Mouse (Mus musculus): Measurements from ENCODE around the gene Peak1. TPM values are rescaled to one million over a fixed set of nuclear protein-coding genes. Genes with fewer than 3 reads are reported as not detected.

Peak1 gene
- polyA plus RNA-seq, 1 experiment from 2014 or later: 10.0 TPM

- WGBS: 64% methylated on average over 3 of the region's 3 CpGs
- Histone ChIP-seq H3K4me1 (peaks cover 9% of the 10 kb centered on the region), H3K36me3 (no peaks in the 10 kb centered on the region), H3K4me3 (no peak overlapping the region), H3K27me3 (ENCODE audit: insufficient read depth, poor library complexity, severe bottlenecking) (peaks cover 6% of the 10 kb centered on the region; the same call in 1 of the 2 replicates), H3K9me3 (no peaks in the 10 kb centered on the region), H3K27ac (no peak overlapping the region)
- no peak for DNase-seq (ENCODE audit: low spot score)
Observed at GRCm38 (mm10) chr9:56195193-56195592, 222.7 kb downstream of the Peak1 start.

- Histone ChIP-seq H3K36me3 (no peaks in the 10 kb centered on the region), H3K9me3 (no peaks in the 10 kb centered on the region), H3K4me1 (peaks cover 13% of the 10 kb centered on the region), H3K27ac (no peak overlapping the region), H3K4me3 (no peak overlapping the region), H3K27me3 (ENCODE audit: insufficient read depth, poor library complexity, severe bottlenecking) (peaks cover 6% of the 10 kb centered on the region; the same call in 1 of the 2 replicates)
- WGBS: 59% methylated on average over 11 of the region's 11 CpGs
- DNase-seq (ENCODE audit: low spot score): no peak
Observed at GRCm38 (mm10) chr9:56191498-56192455, 226.1 kb downstream of the Peak1 start.

- H3K27me3 ChIP-seq (ENCODE audit: insufficient read depth, poor library complexity, severe bottlenecking): no peaks in the 10 kb centered on the region
- no peaks in the 10 kb centered on the region for H3K9me3 ChIP-seq
- no peaks in the 10 kb centered on the region for H3K36me3 ChIP-seq
- DNase-seq (ENCODE audit: low spot score): no peak
- 21% methylated on average over 8 of the region's 8 CpGs for WGBS
- H3K4me3 ChIP-seq: peak overlapping the region; percentile 29; the same call in 1 of the 2 replicates
- peaks cover 8% of the 10 kb centered on the region for H3K4me1 ChIP-seq
- 0 out of 2 replicates have a peak overlapping the region, but pooled peaks have one; percentile 3 for H3K27ac ChIP-seq
Observed at GRCm38 (mm10) chr9:56180118-56180781, 237.6 kb downstream of the Peak1 start.

GRCm38 (mm10) chr9:56179416-56180117 is 238.3 kb downstream of the Peak1 start:
- Histone ChIP-seq H3K36me3 (no peaks in the 10 kb centered on the region), H3K27me3 (ENCODE audit: insufficient read depth, poor library complexity, severe bottlenecking) (no peaks in the 10 kb centered on the region), H3K9me3 (no peaks in the 10 kb centered on the region), H3K4me3 (0 out of 2 replicates have a peak overlapping the region, but pooled peaks have one; percentile 29), H3K27ac (no peak overlapping the region), H3K4me1 (peaks cover 8% of the 10 kb centered on the region)
- DNase-seq (ENCODE audit: low spot score): no peak
- WGBS: 75% methylated on average over 6 of the region's 6 CpGs

- Histone ChIP-seq H3K36me3 (no peaks in the 10 kb centered on the region), H3K9me3 (no peaks in the 10 kb centered on the region), H3K4me3 (no peak overlapping the region), H3K27me3 (ENCODE audit: insufficient read depth, poor library complexity, severe bottlenecking) (no peaks in the 10 kb centered on the region), H3K27ac (no peak overlapping the region), H3K4me1 (peaks cover 5% of the 10 kb centered on the region; the same call in 1 of the 2 replicates)
- WGBS: 78% methylated on average over 4 of the region's 4 CpGs
- no peak for DNase-seq (ENCODE audit: low spot score)
Observed at GRCm38 (mm10) chr9:56177354-56177753, 240.5 kb downstream of the Peak1 start.

- H3K9me3 ChIP-seq: no peaks in the 10 kb centered on the region
- no peak overlapping the region for H3K27ac ChIP-seq
- no peaks in the 10 kb centered on the region for H3K27me3 ChIP-seq (ENCODE audit: insufficient read depth, poor library complexity, severe bottlenecking)
- no peak overlapping the region for H3K4me3 ChIP-seq
- DNase-seq (ENCODE audit: low spot score): no peak
- H3K4me1 ChIP-seq: peaks cover 4% of the 10 kb centered on the region; the same call in 1 of the 2 replicates
- WGBS: 84% methylated on average over 3 of the region's 3 CpGs
- no peaks in the 10 kb centered on the region for H3K36me3 ChIP-seq
Observed at GRCm38 (mm10) chr9:56175316-56175715, 242.6 kb downstream of the Peak1 start.

GRCm38 (mm10) chr9:56167690-56168089 is 250.2 kb downstream of the Peak1 start:
- no peaks in the 10 kb centered on the region for H3K36me3 ChIP-seq
- no peaks in the 10 kb centered on the region for H3K4me1 ChIP-seq
- H3K9me3 ChIP-seq: no peaks in the 10 kb centered on the region
- no peaks in the 10 kb centered on the region; the same call in 1 of the 2 replicates for H3K27me3 ChIP-seq (ENCODE audit: insufficient read depth, poor library complexity, severe bottlenecking)
- 77% methylated on average over 6 of the region's 6 CpGs for WGBS
- no peak overlapping the region for H3K27ac ChIP-seq
- DNase-seq (ENCODE audit: low spot score): no peak
- H3K4me3 ChIP-seq: no peak overlapping the region

- Histone ChIP-seq H3K27ac (no peak overlapping the region), H3K9me3 (no peaks in the 10 kb centered on the region), H3K27me3 (ENCODE audit: insufficient read depth, poor library complexity, severe bottlenecking) (no peaks in the 10 kb centered on the region; the same call in 1 of the 2 replicates), H3K36me3 (no peaks in the 10 kb centered on the region), H3K4me1 (peaks cover 9% of the 10 kb centered on the region), H3K4me3 (no peak overlapping the region)
- WGBS: 54% methylated on average over 5 of the region's 5 CpGs
- DNase-seq (ENCODE audit: low spot score): no peak
Observed at GRCm38 (mm10) chr9:56166161-56166560, 251.7 kb downstream of the Peak1 start.

- DNase-seq (ENCODE audit: low spot score): no peak
- Histone ChIP-seq H3K4me3 (no peak within 1 kb of the TSS), H3K9me3 (no peaks in the 10 kb centered on the region), H3K27ac (no peak within 1 kb of the TSS), H3K27me3 (ENCODE audit: insufficient read depth, poor library complexity, severe bottlenecking) (no peaks in the 10 kb centered on the region; the same call in 1 of the 2 replicates), H3K4me1 (peaks cover 15% of the 10 kb centered on the region), H3K36me3 (no peaks in the 10 kb centered on the region)
- 90% methylated on average over 6 of the region's 6 CpGs for WGBS
Observed at GRCm38 (mm10) chr9:56165377-56165776, 252.5 kb downstream of the Peak1 start, which contains the start of gene Tspan3. TSS of gene Tspan3 (minus strand) at chr9:56165477.

- H3K9me3 ChIP-seq: no peaks in the 10 kb centered on the region
- H3K4me3 ChIP-seq: peak overlapping the region; percentile 92
- WGBS: under 1% methylated on average over 82 of the region's 82 CpGs
- H3K36me3 ChIP-seq: no peaks in the 10 kb centered on the region
- H3K27ac ChIP-seq: peak overlapping the region; percentile 98
- H3K27me3 ChIP-seq (ENCODE audit: insufficient read depth, poor library complexity, severe bottlenecking): no peaks in the 10 kb centered on the region; the same call in 1 of the 2 replicates
- peaks cover 33% of the 10 kb centered on the region for H3K4me1 ChIP-seq
- peak; percentile 94 for DNase-seq (ENCODE audit: low spot score)
Observed at GRCm38 (mm10) chr9:56160341-56161141, 257.3 kb downstream of the Peak1 start.

GRCm38 (mm10) chr9:56159456-56159855 is 258.4 kb downstream of the Peak1 start:
- Histone ChIP-seq H3K4me3 (peak overlapping the region; percentile 92), H3K27ac (peak overlapping the region; percentile 98; the same call in 1 of the 2 replicates), H3K9me3 (no peaks in the 10 kb centered on the region), H3K36me3 (no peaks in the 10 kb centered on the region), H3K27me3 (ENCODE audit: insufficient read depth, poor library complexity, severe bottlenecking) (no peaks in the 10 kb centered on the region; the same call in 1 of the 2 replicates), H3K4me1 (peaks cover 33% of the 10 kb centered on the region)
- WGBS: 6% methylated on average over 2 of the region's 2 CpGs
- DNase-seq (ENCODE audit: low spot score): no peak

GRCm38 (mm10) chr9:56158077-56158476 is 259.8 kb downstream of the Peak1 start:
- no peak overlapping the region for H3K4me3 ChIP-seq
- no peak for DNase-seq (ENCODE audit: low spot score)
- WGBS: 58% methylated on average over 2 of the region's 2 CpGs
- H3K36me3 ChIP-seq: no peaks in the 10 kb centered on the region
- peaks cover 38% of the 10 kb centered on the region for H3K4me1 ChIP-seq
- no peaks in the 10 kb centered on the region; the same call in 1 of the 2 replicates for H3K27me3 ChIP-seq (ENCODE audit: insufficient read depth, poor library complexity, severe bottlenecking)
- no peaks in the 10 kb centered on the region for H3K9me3 ChIP-seq
- H3K27ac ChIP-seq: no peak overlapping the region

All from heart, embryonic 10.5 days (tissue).